Mouse (Mus musculus): ENCODE measurements around the gene Ccdc125. TPM values are rescaled to one million over a fixed set of nuclear protein-coding genes. Genes with fewer than 3 reads are reported as not detected.

Ccdc125 gene
- total and polyA plus RNA-seq, 3 experiments, result 0.13 to 0.59 TPM; not detected in 1

Other genes with a start within 250 kb of the Ccdc125 start
- gene Naip1, start 216.8 kb upstream of the Ccdc125 start, total RNA-seq (2012; rRNA removed), result 1.5 and 1.8 TPM in 2 replicates
- gene Naip1, start 216.8 kb upstream of the Ccdc125 start, total RNA-seq (2014; rRNA removed), result 1.1 and 1.4 TPM in 2 replicates
- gene Naip1, start 216.8 kb upstream of the Ccdc125 start, polyA plus RNA-seq (2012; ENCODE audit: insufficient read length, low read depth), result 1.1 and 1.5 TPM in 2 replicates
- gene Gtf2h2, start 177.1 kb upstream of the Ccdc125 start, total RNA-seq (2012; rRNA removed), result 34.0 and 43.7 TPM in 2 replicates
- 87.8 and 89.2 TPM in 2 replicates for gene Gtf2h2, start 177.1 kb upstream of the Ccdc125 start, total RNA-seq (2014; rRNA removed)
- 90.1 and 106 TPM in 2 replicates for gene Gtf2h2, start 177.1 kb upstream of the Ccdc125 start, polyA plus RNA-seq (2012; ENCODE audit: insufficient read length, low read depth)
- 2.0 and 2.2 TPM in 2 replicates for gene Ocln, start 117.0 kb upstream of the Ccdc125 start, total RNA-seq (2012; rRNA removed)
- 0.39 and 0.70 TPM in 2 replicates for gene Ocln, start 117.0 kb upstream of the Ccdc125 start, total RNA-seq (2014; rRNA removed)
- gene Ocln, start 117.0 kb upstream of the Ccdc125 start, polyA plus RNA-seq (2012; ENCODE audit: insufficient read length, low read depth), result 0.23 and 0.50 TPM in 2 replicates
- 1.9 and 2.1 TPM in 2 replicates for gene Marveld2, start 52.7 kb upstream of the Ccdc125 start, total RNA-seq (2012; rRNA removed)
- 0.13 TPM in 1 of 2 replicates, not detected in the other for gene Marveld2, start 52.7 kb upstream of the Ccdc125 start, total RNA-seq (2014; rRNA removed)
- gene Marveld2, start 52.7 kb upstream of the Ccdc125 start, polyA plus RNA-seq (2012; ENCODE audit: insufficient read length, low read depth), result 0.12 and 0.27 TPM in 2 replicates
- 179 and 210 TPM in 2 replicates for gene Ak6, start 18.7 kb upstream of the Ccdc125 start, total RNA-seq (2012; rRNA removed)
- gene Ak6, start 18.7 kb upstream of the Ccdc125 start, total RNA-seq (2014; rRNA removed), result 476 and 500 TPM in 2 replicates
- 238 and 246 TPM in 2 replicates for gene Ak6, start 18.7 kb upstream of the Ccdc125 start, polyA plus RNA-seq (2012; ENCODE audit: insufficient read length, low read depth)
- gene Rad17, start 18.7 kb upstream of the Ccdc125 start, total RNA-seq (2012; rRNA removed), result 19.8 and 23.9 TPM in 2 replicates
- 47.8 and 54.4 TPM in 2 replicates for gene Rad17, start 18.7 kb upstream of the Ccdc125 start, total RNA-seq (2014; rRNA removed)
- gene Rad17, start 18.7 kb upstream of the Ccdc125 start, polyA plus RNA-seq (2012; ENCODE audit: insufficient read length, low read depth), result 19.8 and 22.3 TPM in 2 replicates
- 4.4 and 7.2 TPM in 2 replicates for gene Taf9, start 18.1 kb upstream of the Ccdc125 start, total RNA-seq (2012; rRNA removed)
- gene Taf9, start 18.1 kb upstream of the Ccdc125 start, total RNA-seq (2014; rRNA removed), result 14.3 and 14.8 TPM in 2 replicates
- 9.7 and 14.9 TPM in 2 replicates for gene Taf9, start 18.1 kb upstream of the Ccdc125 start, polyA plus RNA-seq (2012; ENCODE audit: insufficient read length, low read depth)
- gene Cdk7, start 61.2 kb downstream of the Ccdc125 start, total RNA-seq (2012; rRNA removed), result 29.4 and 42.6 TPM in 2 replicates
- gene Cdk7, start 61.2 kb downstream of the Ccdc125 start, total RNA-seq (2014; rRNA removed), result 47.8 and 53.6 TPM in 2 replicates
- 56.9 and 57.4 TPM in 2 replicates for gene Cdk7, start 61.2 kb downstream of the Ccdc125 start, polyA plus RNA-seq (2012; ENCODE audit: insufficient read length, low read depth)
- gene Mrps36, start 74.9 kb downstream of the Ccdc125 start, total RNA-seq (2012; rRNA removed), result 70.0 and 86.0 TPM in 2 replicates
- 78.3 and 89.3 TPM in 2 replicates for gene Mrps36, start 74.9 kb downstream of the Ccdc125 start, total RNA-seq (2014; rRNA removed)
- 83.7 and 94.0 TPM in 2 replicates for gene Mrps36, start 74.9 kb downstream of the Ccdc125 start, polyA plus RNA-seq (2012; ENCODE audit: insufficient read length, low read depth)
- 23.7 and 30.2 TPM in 2 replicates for gene Cenph, start 106.2 kb downstream of the Ccdc125 start, total RNA-seq (2012; rRNA removed)
- gene Cenph, start 106.2 kb downstream of the Ccdc125 start, total RNA-seq (2014; rRNA removed), result 49.3 and 54.2 TPM in 2 replicates
- 49.1 and 50.8 TPM in 2 replicates for gene Cenph, start 106.2 kb downstream of the Ccdc125 start, polyA plus RNA-seq (2012; ENCODE audit: insufficient read length, low read depth)
- 172 and 199 TPM in 2 replicates for gene Ccnb1, start 116.9 kb downstream of the Ccdc125 start, total RNA-seq (2012; rRNA removed)
- 416 and 456 TPM in 2 replicates for gene Ccnb1, start 116.9 kb downstream of the Ccdc125 start, total RNA-seq (2014; rRNA removed)
- gene Ccnb1, start 116.9 kb downstream of the Ccdc125 start, polyA plus RNA-seq (2012; ENCODE audit: insufficient read length, low read depth), result 243 and 337 TPM in 2 replicates
- gene Slc30a5, start 163.7 kb downstream of the Ccdc125 start, total RNA-seq (2012; rRNA removed), result 54.4 and 65.0 TPM in 2 replicates
- gene Slc30a5, start 163.7 kb downstream of the Ccdc125 start, total RNA-seq (2014; rRNA removed), result 99.9 and 111 TPM in 2 replicates
- gene Slc30a5, start 163.7 kb downstream of the Ccdc125 start, polyA plus RNA-seq (2012; ENCODE audit: insufficient read length, low read depth), result 57.9 and 65.9 TPM in 2 replicates

Measured in CH12.LX (cell line).